Mouse (Mus musculus) liver, postnatal 0 days (tissue): Measurements from ENCODE around the gene Dhx33. TPM values are rescaled to one million over a fixed set of nuclear protein-coding genes. Genes with fewer than 3 reads are reported as not detected.

Experiments
- ATAC-seq: fragments of 200-750 bp; cut with Nextera tagmentation; 2 replicates; pipeline ENCODE4 v1.8.0; 2017; ENCODE audit warnings: mild to moderate bottlenecking, moderate library complexity
- DNase-seq: peaks from one replicate; pipeline ENCODE4 v3.0.0-alpha.2; 2016
- H3K27ac ChIP-seq: fragments of 300-500 bp; sonication (generic); 2 replicates; pipeline ENCODE4 v1.5.1; 2014; ENCODE audit warnings: antibody characterized with exemption, moderate library complexity, mild to moderate bottlenecking, low read depth
- H3K27me3 ChIP-seq: fragments of 300-500 bp; sonication (generic); 2 replicates; pipeline ENCODE4 v1.6.1; 2014; ENCODE audit warnings: low read length, control low read depth, mixed read lengths; ENCODE audit not compliant: insufficient read depth
- H3K36me3 ChIP-seq: fragments of 300-500 bp; sonication (generic); replicated peaks from 2 replicates; pipeline ENCODE4 v1.6.1; 2014; ENCODE audit warnings: mild to moderate bottlenecking, control low read depth, low read length, moderate library complexity, mixed read lengths; ENCODE audit not compliant: insufficient read depth
- H3K4me1 ChIP-seq: fragments of 300-500 bp; sonication (generic); 2 replicates; pipeline ENCODE4 v1.6.1; 2014; ENCODE audit warnings: antibody characterized with exemption, mild to moderate bottlenecking, control low read depth; ENCODE audit not compliant: insufficient read depth
- H3K4me2 ChIP-seq: fragments of 300-500 bp; sonication (generic); 2 replicates; pipeline ENCODE4 v1.6.1; 2014; ENCODE audit warnings: low read depth, mild to moderate bottlenecking, low read length, moderate library complexity, mixed read lengths
- H3K4me3 ChIP-seq: fragments of 300-500 bp; sonication (generic); 2 replicates; pipeline ENCODE4 v1.5.1; 2014; ENCODE audit warnings: low read depth, low read length
- H3K9ac ChIP-seq: fragments of 300-500 bp; sonication (generic); replicated peaks from 2 replicates; pipeline ENCODE4 v1.6.1; 2014; ENCODE audit warnings: mild to moderate bottlenecking, moderate library complexity
- H3K9me3 ChIP-seq: fragments of 300-500 bp; sonication (generic); 2 replicates; pipeline ENCODE4 v1.6.1; 2016; ENCODE audit warnings: mild to moderate bottlenecking, control low read depth, low read length, mixed read lengths
- CTCF ChIP-seq: sonication (generic); IDR thresholded peaks from 2 replicates; pipeline ENCODE4 v1.5.1; 2016; ENCODE audit warnings: antibody characterized with exemption, low read depth
- EP300 ChIP-seq: IDR thresholded peaks from 2 replicates; pipeline ENCODE4 v1.6.1; 2016; ENCODE audit warnings: antibody characterized with exemption, low read depth, mild to moderate bottlenecking
- WGBS: fragments of 180-500 bp; shearing (Covaris S2); extraction: QIAGEN DNeasy Blood & Tissue Kit; methylation state at CpG from one replicate; pipeline ENCODE4 v1.1.7; 2014; ENCODE audit not compliant: insufficient replicate concordance; 5-methylcytosine and 5-hydroxymethylcytosine counted together
- polyA plus RNA-seq: library from polyadenylated mRNA; unstranded; fragments of >200 nt; fragmentation: Nextera tagmentation; extraction: Ambion mirVana; gene quantifications from 2 replicates; pipeline ENCODE4 v1.2.1, GENCODE M21; 2015

Dhx33 gene
- polyA plus RNA-seq, 1 experiment from 2014 or later, result 3.5 TPM

GRCm38 (mm10) chr11:71012743-71013142, 8.5 kb upstream of the Dhx33 start:
- Histone ChIP-seq H3K27ac (no peak overlapping the region), H3K4me2 (no peak overlapping the region), H3K4me1 (peaks cover 14% of the 10 kb centered on the region), H3K27me3 (no peaks in the 10 kb centered on the region), H3K4me3 (no peak overlapping the region), H3K9ac (no peak overlapping the region), H3K9me3 (no peaks in the 10 kb centered on the region), H3K36me3 (peaks cover 60% of the 10 kb centered on the region)
- ATAC-seq, result peak; percentile 99
- 72% methylated on average over 7 of the region's 7 CpGs for WGBS
- TF ChIP-seq EP300 (no peak), CTCF (peak; percentile 33; the same call in 1 of the 2 replicates)
- DNase-seq, result peak; percentile 43

GRCm38 (mm10) chr11:71008321-71008720, 4.1 kb upstream of the Dhx33 start:
- peaks cover 52% of the 10 kb centered on the region for H3K36me3 ChIP-seq

GRCm38 (mm10) chr11:71007831-71008230, 3.6 kb upstream of the Dhx33 start:
- Histone ChIP-seq H3K27ac (no peak overlapping the region), H3K27me3 (no peaks in the 10 kb centered on the region), H3K9me3 (no peaks in the 10 kb centered on the region), H3K9ac (no peak overlapping the region), H3K36me3 (peaks cover 49% of the 10 kb centered on the region), H3K4me2 (no peak overlapping the region), H3K4me3 (no peak overlapping the region), H3K4me1 (peaks cover 5% of the 10 kb centered on the region)
- 80% methylated on average over 7 of the region's 7 CpGs for WGBS
- DNase-seq (no peak), ATAC-seq (no peak)
- TF ChIP-seq CTCF (no peak), EP300 (no peak)

More at GRCm38 (mm10) chr11:71008321-71008720, 4.1 kb upstream of the Dhx33 start:
- H3K4me3 ChIP-seq, result no peak overlapping the region
- ATAC-seq, result no peak
- H3K4me2 ChIP-seq, result no peak overlapping the region
- no peak overlapping the region for H3K9ac ChIP-seq
- DNase-seq, result no peak
- peaks cover under 1% of the 10 kb centered on the region for H3K4me1 ChIP-seq
- H3K27me3 ChIP-seq, result no peaks in the 10 kb centered on the region
- H3K27ac ChIP-seq, result no peak overlapping the region
- WGBS, result 67% methylated on average over 3 of the region's 3 CpGs
- TF ChIP-seq EP300, result no peak
- TF ChIP-seq CTCF, result no peak
- no peaks in the 10 kb centered on the region for H3K9me3 ChIP-seq

- H3K4me3 ChIP-seq, result no peak overlapping the region
- no peak for ATAC-seq
- no peak overlapping the region for H3K4me2 ChIP-seq
- no peak overlapping the region for H3K9ac ChIP-seq
- no peaks in the 10 kb centered on the region for H3K9me3 ChIP-seq
- H3K27me3 ChIP-seq, result no peaks in the 10 kb centered on the region
- 86% methylated on average over 6 of the region's 6 CpGs for WGBS
- DNase-seq, result no peak
- H3K27ac ChIP-seq, result no peak overlapping the region
- peaks cover 11% of the 10 kb centered on the region for H3K4me1 ChIP-seq
- H3K36me3 ChIP-seq, result peaks cover 42% of the 10 kb centered on the region
- TF ChIP-seq CTCF (no peak), EP300 (no peak)
Observed at GRCm38 (mm10) chr11:71007026-71007425, 2.8 kb upstream of the Dhx33 start.

- DNase-seq (no peak), ATAC-seq (no peak)
- Histone ChIP-seq H3K9ac (no peak overlapping the region), H3K4me2 (peak overlapping the region; percentile 95), H3K9me3 (no peaks in the 10 kb centered on the region), H3K27ac (no peak overlapping the region), H3K4me1 (peaks cover 11% of the 10 kb centered on the region), H3K36me3 (peaks cover 26% of the 10 kb centered on the region), H3K4me3 (peak overlapping the region; percentile 86), H3K27me3 (no peaks in the 10 kb centered on the region)
- no peak for TF ChIP-seq CTCF
- no peak for TF ChIP-seq EP300
- 36% methylated on average over 5 of the region's 5 CpGs for WGBS
Observed at GRCm38 (mm10) chr11:71005046-71005445, 809 bp upstream of the Dhx33 start.

GRCm38 (mm10) chr11:71003611-71004315, 474 bp downstream of the Dhx33 start:
- peak; percentile 81 for ATAC-seq

More at GRCm38 (mm10) chr11:71003611-71004315, 474 bp downstream of the Dhx33 start:
- H3K27ac ChIP-seq, result peak overlapping the region; percentile 73
- peaks cover 11% of the 10 kb centered on the region for H3K4me1 ChIP-seq
- no peaks in the 10 kb centered on the region for H3K27me3 ChIP-seq
- TF ChIP-seq EP300 (no peak), CTCF (no peak)
- H3K9me3 ChIP-seq, result no peaks in the 10 kb centered on the region
- WGBS, result under 1% methylated on average over 49 of the region's 49 CpGs
- H3K9ac ChIP-seq, result peak overlapping the region; percentile 70
- H3K36me3 ChIP-seq, result peaks cover 28% of the 10 kb centered on the region
- DNase-seq, result peak; percentile 49
- H3K4me2 ChIP-seq, result peak overlapping the region; percentile 95
- H3K4me3 ChIP-seq, result peak overlapping the region; percentile 86
